Mouse (Mus musculus) kidney, adult 2 months (tissue): ENCODE results near the gene Ltb4r2. TPM values are rescaled to one million over a fixed set of nuclear protein-coding genes. Genes with fewer than 3 reads are reported as not detected.

Experiments used
- DNase-seq: peaks from one replicate; pipeline ENCODE4 v3.0.0; 2021
- H3K27ac ChIP-seq: fragments of 200-500 bp; 2 replicates; pipeline ENCODE4 v1.5.1; 2012; ENCODE audit warnings: low read depth, low read length, control low read depth, inconsistent platforms; ENCODE audit not compliant: insufficient read depth
- H3K27me3 ChIP-seq: fragments of 200-500 bp; replicated peaks from 2 replicates; pipeline ENCODE4 v1.6.1; 2012; ENCODE audit warnings: mild to moderate bottlenecking, moderate library complexity, low read length, inconsistent platforms; ENCODE audit not compliant: control insufficient read depth, insufficient read depth
- H3K36me3 ChIP-seq: fragments of 200-500 bp; 2 replicates; pipeline ENCODE4 v1.6.1; 2012; ENCODE audit warnings: mild to moderate bottlenecking, moderate library complexity, low read length, inconsistent platforms; ENCODE audit not compliant: control insufficient read depth, insufficient read depth
- H3K4me1 ChIP-seq: fragments of 200-500 bp; 2 replicates; pipeline ENCODE4 v1.6.1; 2011; ENCODE audit warnings: low read length; ENCODE audit not compliant: control insufficient read depth, insufficient read depth
- H3K4me3 ChIP-seq: fragments of 200-500 bp; 2 replicates; pipeline ENCODE4 v1.5.1; 2011; ENCODE audit warnings: mild to moderate bottlenecking, low read depth, low read length, control low read depth; ENCODE audit not compliant: insufficient read depth
- CTCF ChIP-seq: fragments of 200-500 bp; conservative IDR thresholded peaks from 2 replicates; pipeline ENCODE4 v1.5.1; 2011; ENCODE audit warnings: low read depth, mild to moderate bottlenecking, control low read depth, low read length, moderate library complexity, mixed read lengths; ENCODE audit not compliant: insufficient read depth, insufficient read length
- POLR2A ChIP-seq: fragments of 200-500 bp; IDR thresholded peaks from one replicate; pipeline ENCODE4 v1.6.1; 2011; ENCODE audit warnings: low read depth, low read length, control low read depth
- WGBS: fragments of 180-500 bp; shearing (Covaris S2); methylation state at CpG from one replicate; pipeline ENCODE4 v1.1.7; 2018; 5-methylcytosine and 5-hydroxymethylcytosine counted together
- polyA plus RNA-seq: library from polyadenylated mRNA; depleted of rRNA; stranded (reverse); fragments of >200 nt; gene quantifications from 2 replicates; pipeline ENCODE4 v1.2.3, GENCODE M21; 2012

Gene Ltb4r2
- polyA plus RNA-seq, 1 experiment, result 0.56 TPM

GRCm38 (mm10) chr14:55727889-55728685 is 33.1 kb upstream of the Ltb4r2 start:
- WGBS, result 66% methylated on average over 8 of the region's 8 CpGs
- Histone ChIP-seq H3K36me3 (no peaks in the 10 kb centered on the region), H3K27ac (no peak overlapping the region), H3K27me3 (no peaks in the 10 kb centered on the region), H3K4me1 (peaks cover 3% of the 10 kb centered on the region; the same call in 1 of the 2 replicates), H3K4me3 (no peak overlapping the region)
- no peak for TF ChIP-seq POLR2A
- TF ChIP-seq CTCF, result no peak
- DNase-seq, result no peak

- no peak for DNase-seq
- H3K4me1 ChIP-seq, result no peaks in the 10 kb centered on the region; the same call in 1 of the 2 replicates
- H3K27me3 ChIP-seq, result no peaks in the 10 kb centered on the region
- no peaks in the 10 kb centered on the region for H3K36me3 ChIP-seq
- no peak overlapping the region for H3K4me3 ChIP-seq
- 77% methylated on average over 7 of the region's 7 CpGs for WGBS
- TF ChIP-seq POLR2A, result no peak
- no peak for TF ChIP-seq CTCF
- no peak overlapping the region for H3K27ac ChIP-seq
These were observed 31.1 kb upstream of the Ltb4r2 start for GRCm38 (mm10) chr14:55730116-55730515.

GRCm38 (mm10) chr14:55730531-55731032 is 30.6 kb upstream of the Ltb4r2 start:
- WGBS, result 69% methylated on average over 7 of the region's 7 CpGs
- TF ChIP-seq CTCF (no peak), POLR2A (no peak)
- DNase-seq, result peak; percentile 31
- no peaks in the 10 kb centered on the region for H3K27me3 ChIP-seq
- no peaks in the 10 kb centered on the region for H3K36me3 ChIP-seq
- H3K4me3 ChIP-seq, result no peak overlapping the region
- H3K4me1 ChIP-seq, result no peaks in the 10 kb centered on the region; the same call in 1 of the 2 replicates
- no peak overlapping the region for H3K27ac ChIP-seq

- DNase-seq, result no peak
- WGBS, result 82% methylated on average over 10 of the region's 10 CpGs
- Histone ChIP-seq H3K27me3 (no peaks in the 10 kb centered on the region), H3K4me1 (peaks cover 14% of the 10 kb centered on the region; the same call in 1 of the 2 replicates), H3K36me3 (peaks cover 1% of the 10 kb centered on the region; the same call in 1 of the 2 replicates), H3K4me3 (no peak overlapping the region), H3K27ac (no peak overlapping the region)
- TF ChIP-seq POLR2A (no peak), CTCF (no peak)
These were observed 27.3 kb upstream of the Ltb4r2 start for GRCm38 (mm10) chr14:55733889-55734288.

GRCm38 (mm10) chr14:55734869-55735268 is 26.4 kb upstream of the Ltb4r2 start:
- DNase-seq, result no peak
- H3K27me3 ChIP-seq, result no peaks in the 10 kb centered on the region
- WGBS, result 77% methylated on average over 7 of the region's 7 CpGs
- H3K4me1 ChIP-seq, result peaks cover 14% of the 10 kb centered on the region; the same call in 1 of the 2 replicates
- H3K36me3 ChIP-seq, result peaks cover 1% of the 10 kb centered on the region; the same call in 1 of the 2 replicates
- TF ChIP-seq CTCF, result no peak
- TF ChIP-seq POLR2A, result no peak
- H3K4me3 ChIP-seq, result no peak overlapping the region
- H3K27ac ChIP-seq, result no peak overlapping the region

GRCm38 (mm10) chr14:55735334-55735733 is 25.9 kb upstream of the Ltb4r2 start:
- H3K27ac ChIP-seq, result no peak overlapping the region
- 25% methylated on average over 3 of the region's 3 CpGs for WGBS

GRCm38 (mm10) chr14:55735758-55736157 is 25.5 kb upstream of the Ltb4r2 start:
- Histone ChIP-seq H3K27me3 (no peaks in the 10 kb centered on the region), H3K4me3 (no peak overlapping the region), H3K36me3 (peaks cover 1% of the 10 kb centered on the region), H3K4me1 (peaks cover 14% of the 10 kb centered on the region; the same call in 1 of the 2 replicates), H3K27ac (no peak overlapping the region)
- 69% methylated on average over 4 of the region's 4 CpGs for WGBS
- no peak for DNase-seq
- TF ChIP-seq POLR2A (no peak), CTCF (no peak)

More at GRCm38 (mm10) chr14:55735334-55735733, 25.9 kb upstream of the Ltb4r2 start:
- Histone ChIP-seq H3K27me3 (no peaks in the 10 kb centered on the region), H3K36me3 (peaks cover 1% of the 10 kb centered on the region), H3K4me3 (no peak overlapping the region), H3K4me1 (peaks cover 14% of the 10 kb centered on the region; the same call in 1 of the 2 replicates)
- no peak for TF ChIP-seq POLR2A
- no peak for TF ChIP-seq CTCF
- no peak for DNase-seq
